Comparison of ENCODE assay signal across 17 mouse cellular contexts in genomic region chr5:53315829-53316228, GRCm38 (mm10). TPM values are rescaled to one million over a fixed set of nuclear protein-coding genes. Genes with fewer than 3 reads are reported as not detected.
DNase-seq lines count a peak whose midpoint lies in the region; ATAC-seq and TF ChIP-seq lines count a peak whose summit lies in the region.
"Had no signal": no experiment of that assay in that cellular context is flagged by ENCODE, and none has a peak within 500 bp of the region (broad histone marks: within the 10 kb centered on the region; RNA-seq: fewer than 3 reads in every experiment).

No protein-coding gene starts in this region.

- no peak overlapping the region for H3K4me3 ChIP-seq in layer of hippocampus, adult 2 months
- H3K4me3 ChIP-seq: embryonic facial prominence, embryonic 13.5 days; forebrain, embryonic 10.5 days; hindbrain, embryonic 15.5 days; limb, embryonic 13.5 days; lung, embryonic 15.5 days; neural tube, embryonic 12.5 days had no signal

- DNase-seq in CD4-positive, CD25-positive, alpha-beta regulatory T cell, adult 2 months (ENCODE audit: low read depth, low spot score), result peak; percentile 7
- no peak for DNase-seq in layer of hippocampus, adult 2 months (ENCODE audit: low spot score in 2 of 2)
- DNase-seq in layer of hippocampus, adult 9-10 months (ENCODE audit: low spot score), result no peak
- DNase-seq in A20 (ENCODE audit: low read depth, low spot score), result peak; percentile 29
- peak; percentile 56 for DNase-seq in R1 (ENCODE audit: low read depth, low spot score)
- DNase-seq in embryo, embryonic 9.5 days (ENCODE audit: extremely low spot score), result no peak
- no peak for DNase-seq in cerebellum, adult 18-20 months
- DNase-seq: cerebellum, adult 11 months; kidney, adult 9 months; thymus, postnatal 25 days had no signal

- ATAC-seq in CD4-positive, CD25-positive, alpha-beta regulatory T cell, adult 4 months, result no peak

- TF ChIP-seq CTCF in layer of hippocampus, adult 2 months (conservative IDR thresholded peaks at IDR 0.05), result peak; percentile 54

- no peak overlapping the region for H3K27ac ChIP-seq in layer of hippocampus, adult 2 months
- H3K27ac ChIP-seq: embryonic facial prominence, embryonic 13.5 days; forebrain, embryonic 10.5 days; hindbrain, embryonic 15.5 days; limb, embryonic 13.5 days; lung, embryonic 15.5 days; neural tube, embryonic 12.5 days had no signal

RNA-seq across cellular contexts. Expression of gene Smim20, which starts 48.9 kb away (rescaled TPM):
- 100 to 1,000 TPM; 104 to 116 TPM for polyA plus RNA-seq in CD4-positive, CD25-positive, alpha-beta regulatory T cell, adult 4 months (2017; shearing (Covaris generic))
- total RNA-seq in layer of hippocampus, adult 2 months (2021), result 10 to 100 TPM; 41.1 to 43.7 TPM

Comparison
In these comparisons a context has a peak if more than half of its experiments do, and no peak if none do; other contexts are left out.
1. DNase-seq: peak in CD4-positive, CD25-positive, alpha-beta regulatory T cell, adult 2 months (single experiment), A20 (single experiment) and R1 (single experiment); none in layer of hippocampus, adult 2 months (0 of 2), layer of hippocampus, adult 9-10 months (single experiment), embryo, embryonic 9.5 days (single experiment) and cerebellum, adult 18-20 months (0 of 2).